In the genomic region with DNA sequence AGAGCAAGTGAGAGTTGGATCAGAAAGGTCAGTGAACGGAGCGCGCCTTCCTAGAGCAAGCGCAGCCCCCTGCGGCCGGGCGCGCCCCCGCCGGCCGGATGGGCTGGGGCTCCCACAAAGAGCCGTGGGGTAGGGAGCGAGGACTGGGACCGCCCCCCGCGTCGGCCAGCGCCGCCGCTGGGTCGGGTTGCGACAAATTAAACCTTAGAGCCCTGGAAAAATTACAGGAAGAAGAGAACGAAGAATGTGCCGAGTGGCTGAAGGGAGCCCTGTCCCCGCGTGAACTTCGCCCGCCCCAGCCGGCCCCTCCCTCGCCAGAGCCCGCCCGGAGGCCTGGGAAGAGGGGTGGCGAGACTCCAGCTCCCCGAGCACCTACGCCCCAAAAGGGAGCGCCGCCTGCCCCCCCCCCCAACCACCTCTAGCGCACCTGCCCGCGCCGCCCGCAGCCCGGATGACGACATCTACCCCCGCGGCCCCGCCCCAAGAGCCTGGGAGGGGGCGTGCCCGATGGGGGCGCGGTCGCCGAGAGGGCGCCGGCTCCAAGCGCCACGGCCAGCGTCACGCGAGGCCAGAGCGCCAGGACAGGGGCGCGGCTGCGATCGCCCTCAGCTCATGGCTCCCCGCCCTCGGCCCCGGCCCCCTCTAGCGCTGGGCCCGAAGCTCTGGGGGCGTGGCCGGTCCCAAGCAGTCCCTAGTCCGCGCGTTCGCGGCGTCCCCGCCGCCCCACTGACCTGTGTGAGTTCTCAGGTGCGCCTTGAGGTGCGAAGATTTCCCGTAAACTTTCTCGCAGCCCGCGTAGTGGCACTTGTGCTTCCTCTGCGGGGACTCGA, we compare ENCODE assay signal across 7 mouse cellular contexts. TPM values are rescaled to one million over a fixed set of nuclear protein-coding genes. Genes with fewer than 3 reads are reported as not detected.
DNase-seq lines count a peak whose midpoint lies in the region; ATAC-seq lines count a peak whose summit lies in the region.

No protein-coding gene starts in this region.

- no peaks in the 10 kb centered on the region for H3K36me3 ChIP-seq in hindbrain, embryonic 14.5 days (replicated peaks; ENCODE audit: control insufficient read depth, insufficient read depth)
- H3K36me3 ChIP-seq in limb, embryonic 10.5 days = no peaks in the 10 kb centered on the region
- no peaks in the 10 kb centered on the region for H3K36me3 ChIP-seq in midbrain, embryonic 11.5 days (ENCODE audit: control insufficient read depth, insufficient read depth, low read length)

- peak; percentile 1; the same call in 1 of the 2 replicates for ATAC-seq in hindbrain, embryonic 14.5 days (ENCODE audit: low FRiP score)
- peak; percentile 22 for ATAC-seq in midbrain, embryonic 11.5 days (ENCODE audit: low FRiP score)

- peak overlapping the region; percentile 97 for H3K4me3 ChIP-seq in hindbrain, embryonic 14.5 days (replicated peaks; ENCODE audit: low read length)
- H3K4me3 ChIP-seq in limb, embryonic 10.5 days = peak overlapping the region; percentile 86
- H3K4me3 ChIP-seq in midbrain, embryonic 11.5 days (ENCODE audit: low read depth, low read length) = peak overlapping the region; percentile 94

- peak overlapping the region; percentile 97 for H3K27ac ChIP-seq in hindbrain, embryonic 14.5 days
- H3K27ac ChIP-seq in limb, embryonic 10.5 days = peak overlapping the region; percentile 97
- H3K27ac ChIP-seq in midbrain, embryonic 11.5 days (ENCODE audit: low read depth, low read length) = peak overlapping the region; percentile 87

- H3K27me3 ChIP-seq in hindbrain, embryonic 14.5 days (ENCODE audit: control insufficient read depth, insufficient read depth, low read length) = no peaks in the 10 kb centered on the region
- 0 out of 2 replicates have a peak, but pooled peaks cover 3% of the 10 kb centered on the region for H3K27me3 ChIP-seq in limb, embryonic 10.5 days (ENCODE audit: low read depth, poor library complexity, severe bottlenecking)
- H3K27me3 ChIP-seq in midbrain, embryonic 11.5 days (ENCODE audit: control insufficient read depth, insufficient read depth, low read length) = no peaks in the 10 kb centered on the region

- peak; percentile 92 for DNase-seq in T-cell, adult 2 months (ENCODE audit: low spot score)
- DNase-seq in cerebellum, adult 8-10 months = peak; percentile 80
- DNase-seq in frontal cortex, postnatal 14 days (ENCODE audit: low spot score in 2 of 2) = peak; percentile 53 to 57
- peak; percentile 64 for DNase-seq in hindbrain, embryonic 14.5 days (ENCODE audit: low spot score)
- peak; percentile 82 for DNase-seq in limb, embryonic 10.5 days (ENCODE audit: low spot score)
- DNase-seq in midbrain, embryonic 11.5 days (ENCODE audit: low spot score, missing footprints) = peak; percentile 97
- DNase-seq in spleen, adult 12 weeks (ENCODE audit: low spot score) = peak; percentile 85

- H3K4me2 ChIP-seq in hindbrain, embryonic 14.5 days (replicated peaks) = peak overlapping the region; percentile 86
- peak overlapping the region; percentile 93 for H3K4me2 ChIP-seq in midbrain, embryonic 11.5 days

- under 1% methylated on average over 71 of the region's 88 CpGs for WGBS in hindbrain, embryonic 14.5 days
- under 1% methylated on average over 86 of the region's 88 CpGs for WGBS in limb, embryonic 10.5 days
- WGBS in midbrain, embryonic 11.5 days = under 1% methylated on average over 74 of the region's 88 CpGs

- H3K9me3 ChIP-seq in hindbrain, embryonic 14.5 days (ENCODE audit: control insufficient read depth, low read length) = no peaks in the 10 kb centered on the region
- no peaks in the 10 kb centered on the region for H3K9me3 ChIP-seq in limb, embryonic 10.5 days (replicated peaks)
- no peaks in the 10 kb centered on the region for H3K9me3 ChIP-seq in midbrain, embryonic 11.5 days (ENCODE audit: control insufficient read depth, low read length)

- H3K4me1 ChIP-seq in hindbrain, embryonic 14.5 days (replicated peaks; ENCODE audit: control insufficient read depth, insufficient read depth, low read length) = peaks cover 32% of the 10 kb centered on the region
- H3K4me1 ChIP-seq in limb, embryonic 10.5 days = peaks cover 45% of the 10 kb centered on the region
- H3K4me1 ChIP-seq in midbrain, embryonic 11.5 days (ENCODE audit: control insufficient read depth, insufficient read depth, low read length) = peaks cover 23% of the 10 kb centered on the region

- H3K9ac ChIP-seq in hindbrain, embryonic 14.5 days = peak overlapping the region; percentile 91
- peak overlapping the region; percentile 96 for H3K9ac ChIP-seq in midbrain, embryonic 11.5 days (ENCODE audit: low read length)

RNA-seq across cellular contexts. Expression of a gene that starts 1.3 kb away (rescaled TPM):
- polyA plus RNA-seq in hindbrain, embryonic 14.5 days (2014; fragmentation: Nextera tagmentation; extraction: Ambion mirVana) = 25.2 and 25.4 TPM in 2 replicates
- polyA plus RNA-seq in limb, embryonic 10.5 days (2016; fragmentation: Nextera tagmentation; extraction: Ambion mirVana) = 17.2 and 17.9 TPM in 2 replicates
- polyA plus RNA-seq in midbrain, embryonic 11.5 days (2014; fragmentation: Nextera tagmentation; extraction: Ambion mirVana) = 31.5 and 32.0 TPM in 2 replicates

RNA-seq across cellular contexts. Expression of a gene that starts 20.8 kb away (rescaled TPM):
- not detected in 2 replicates for polyA plus RNA-seq in hindbrain, embryonic 14.5 days (2014; fragmentation: Nextera tagmentation; extraction: Ambion mirVana)
- polyA plus RNA-seq in limb, embryonic 10.5 days (2016; fragmentation: Nextera tagmentation; extraction: Ambion mirVana) = not detected in 2 replicates
- 0.14 TPM in 1 of 2 replicates, not detected in the other for polyA plus RNA-seq in midbrain, embryonic 11.5 days (2014; fragmentation: Nextera tagmentation; extraction: Ambion mirVana)

Comparison
In these comparisons a context has a peak if more than half of its experiments do, and no peak if none do; other contexts are left out.
1. Peak in every context shown above with its lines: DNase-seq, ATAC-seq, H3K4me3 ChIP-seq and H3K27ac ChIP-seq.